Mouse (Mus musculus) adipocyte (in vitro differentiated cells): Measurements from ENCODE around the gene Ddx23.

ENCODE experiments used
- DNase-seq: peaks from one replicate; pipeline ENCODE4 v3.0.0-alpha.2; 2016; ENCODE audit warnings: low spot score

The Ddx23 gene

DNA sequence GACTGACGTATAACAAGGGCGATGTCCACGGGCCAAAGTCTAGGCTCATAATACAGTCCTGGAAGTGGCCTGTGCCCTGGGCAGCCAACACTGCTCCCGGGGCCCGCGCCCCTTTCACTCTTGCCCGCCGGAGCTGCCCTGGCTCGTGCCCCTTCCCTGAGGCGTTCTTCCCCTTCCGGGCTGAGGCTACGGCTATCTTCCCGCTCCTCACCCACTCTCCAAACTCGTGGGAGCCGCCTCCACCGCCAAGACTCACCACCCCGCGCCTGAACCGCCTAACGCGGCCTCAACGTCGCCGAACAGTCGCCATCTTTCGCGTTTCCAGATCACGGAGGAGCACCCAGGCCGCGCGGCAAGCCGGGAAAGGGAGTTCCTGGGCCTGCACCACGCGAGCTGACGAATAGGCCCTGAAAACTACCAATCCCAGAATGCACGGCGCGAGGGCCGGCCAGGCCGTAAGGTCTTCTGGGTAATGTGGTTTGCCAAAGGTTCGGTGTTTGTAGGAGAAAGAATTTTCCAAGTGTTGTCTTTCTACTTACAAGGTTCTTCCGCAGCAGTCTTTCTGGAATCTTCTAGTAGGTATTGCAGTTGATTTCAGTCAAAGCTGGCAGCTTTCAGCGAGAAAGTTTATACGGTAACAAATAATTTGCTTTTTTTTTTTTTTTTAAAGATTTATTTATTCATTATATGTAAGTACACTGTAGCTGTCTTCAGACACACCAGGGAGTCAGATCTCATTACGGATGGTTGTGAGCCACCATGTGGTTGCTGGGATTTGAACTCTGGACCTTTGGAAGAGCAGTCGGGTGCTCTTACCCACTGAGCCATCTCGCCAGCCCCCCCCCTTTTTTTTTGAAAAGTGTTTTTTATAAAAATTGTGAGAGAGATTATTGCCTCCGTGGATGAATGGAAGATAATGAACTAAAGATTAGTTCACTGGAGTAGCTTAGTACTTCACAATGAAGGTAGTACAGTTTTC is at the start of gene Ddx23:
Gene Ddx23, minus strand, starts transcription at position 328 of the 979 bp plus-strand sequence.
- DNase-seq, result peak; percentile 97

DNA sequence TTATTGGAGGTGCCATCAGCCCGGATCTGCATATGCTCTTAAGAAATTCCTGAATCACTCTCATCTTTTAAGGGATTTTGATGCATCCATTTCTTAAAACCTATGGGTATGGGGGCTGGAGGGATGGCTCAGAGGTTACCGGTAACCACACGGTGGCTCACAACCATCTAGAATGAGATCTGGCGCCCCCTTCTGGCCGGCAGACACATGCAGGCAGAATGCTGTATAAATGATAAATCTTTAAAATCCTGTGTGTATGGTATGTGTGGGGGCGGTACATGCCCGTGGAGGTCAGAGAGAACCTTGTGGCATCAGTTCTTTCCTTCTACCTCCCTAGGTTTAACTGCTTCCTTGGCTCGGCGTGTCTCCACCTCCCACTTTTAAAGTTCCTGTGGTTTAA is 47.7 kb upstream of the Ddx23 start:
- DNase-seq, result no peak

DNA sequence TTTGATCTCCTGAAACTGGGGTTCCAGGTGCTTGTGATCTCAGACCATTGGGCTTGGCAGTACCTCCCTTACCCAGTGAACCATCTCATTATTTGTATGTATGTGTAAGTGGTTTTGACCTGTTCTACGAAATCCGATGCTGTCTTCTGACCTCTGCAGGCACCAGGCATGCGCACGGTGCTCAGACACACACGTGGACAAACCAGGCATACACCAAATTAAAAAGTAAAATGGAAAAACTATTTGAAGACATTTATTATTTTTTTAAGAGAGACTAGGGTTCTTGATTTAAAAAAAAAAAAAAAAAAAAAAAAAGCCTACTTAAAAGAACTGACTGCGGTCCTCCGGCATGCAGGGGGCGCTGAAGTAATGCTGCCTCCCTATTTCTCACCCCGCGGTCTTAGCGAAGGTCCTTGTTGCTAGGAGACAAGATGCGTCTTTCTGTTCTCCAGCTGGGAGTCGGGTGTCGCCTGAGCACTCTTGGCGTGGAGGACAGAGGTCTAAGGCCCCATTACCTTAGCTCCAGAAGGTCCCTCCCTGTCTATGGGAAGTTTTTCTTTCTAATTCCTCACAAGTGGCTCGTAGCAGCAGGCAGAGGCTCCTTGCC is 45.2 kb upstream of the Ddx23 start, which contains the start of gene Ccdc65:
Gene Ccdc65, plus strand, starts transcription at position 442 of the 607 bp plus-strand sequence.
- peak; percentile 75 for DNase-seq

DNA sequence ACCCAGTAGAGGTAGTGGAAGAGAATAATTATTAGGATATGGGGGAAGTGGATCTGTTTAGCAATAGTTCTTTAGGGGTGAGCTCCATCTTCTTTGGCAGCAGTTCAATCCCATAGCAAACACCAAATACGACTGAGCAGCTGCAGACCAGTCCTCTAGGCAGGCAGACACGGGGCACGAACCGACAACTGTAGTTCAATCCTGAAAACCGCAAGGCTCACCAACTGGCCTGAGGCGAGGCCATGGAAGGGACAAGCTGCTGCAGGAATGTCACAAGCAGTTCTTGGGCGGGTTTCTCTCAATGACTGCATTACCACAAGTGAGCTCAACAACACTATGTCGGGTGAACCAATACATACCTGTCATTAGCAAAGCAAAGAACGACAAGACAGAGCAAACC is 41.6 kb upstream of the Ddx23 start:
- DNase-seq, result no peak

DNA sequence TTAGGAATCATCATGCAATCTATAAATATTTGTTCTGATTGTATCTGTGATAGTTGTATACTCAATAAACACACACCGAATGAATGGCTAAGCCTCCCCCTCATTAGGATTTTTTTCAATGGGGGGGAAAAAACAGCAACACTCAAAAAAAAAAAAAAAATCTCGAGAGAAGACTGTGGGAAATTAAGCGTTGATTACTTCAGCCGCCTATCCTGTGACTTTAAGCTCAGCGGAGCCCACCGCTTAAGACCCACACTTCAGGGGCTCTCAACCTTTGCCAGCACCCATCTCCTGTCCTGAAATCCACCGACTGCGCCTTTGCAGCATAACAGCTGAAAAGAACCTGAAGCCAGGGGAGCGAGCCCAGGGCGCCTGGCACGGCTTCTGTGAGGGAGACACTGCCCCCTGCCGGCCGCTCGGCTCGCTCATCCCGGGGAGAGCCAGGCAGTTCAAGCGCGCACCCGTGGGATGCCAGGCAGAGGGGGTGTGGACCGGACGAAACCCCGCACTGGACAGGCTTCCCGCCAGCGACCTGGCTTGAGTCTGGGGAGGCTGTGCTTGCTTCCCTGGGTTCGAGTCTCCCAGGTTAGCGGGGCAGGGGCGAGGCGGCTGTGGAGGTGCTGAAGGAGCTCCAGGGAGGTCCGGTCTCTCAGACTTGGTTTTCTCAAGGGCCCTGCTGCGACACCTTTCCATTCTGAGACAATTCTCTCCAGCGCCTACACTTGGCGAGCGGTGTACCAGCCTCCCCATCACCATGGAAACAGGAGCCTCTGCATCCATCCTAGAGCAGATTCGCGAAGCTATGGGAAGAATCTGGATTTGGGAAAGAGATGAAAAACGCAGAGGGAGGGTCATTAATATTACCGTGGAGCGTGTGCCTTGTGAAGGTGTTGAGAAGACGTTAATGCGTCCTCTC is 36.8 kb upstream of the Ddx23 start:
- peak; percentile 74 for DNase-seq

DNA sequence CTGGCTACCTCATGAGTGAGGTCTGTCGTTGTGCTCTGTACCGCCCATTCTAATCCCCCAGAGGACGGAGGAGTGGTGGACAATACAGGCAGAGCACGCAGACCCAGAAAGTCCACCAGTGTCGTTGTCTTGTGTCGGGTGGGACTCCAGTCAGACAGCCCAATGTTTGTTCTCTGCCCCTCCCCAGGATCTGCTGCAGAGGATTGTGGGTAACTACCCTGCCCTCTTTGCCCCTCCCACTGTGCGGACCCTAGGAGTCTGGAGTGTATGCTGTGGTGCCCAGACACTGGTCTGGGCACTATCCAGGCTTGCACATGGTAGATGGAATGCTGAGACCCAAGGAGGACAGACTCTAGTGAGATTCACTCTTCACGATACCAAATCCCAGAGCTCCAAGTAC is 33.5 kb upstream of the Ddx23 start:
- DNase-seq, result no peak

DNA sequence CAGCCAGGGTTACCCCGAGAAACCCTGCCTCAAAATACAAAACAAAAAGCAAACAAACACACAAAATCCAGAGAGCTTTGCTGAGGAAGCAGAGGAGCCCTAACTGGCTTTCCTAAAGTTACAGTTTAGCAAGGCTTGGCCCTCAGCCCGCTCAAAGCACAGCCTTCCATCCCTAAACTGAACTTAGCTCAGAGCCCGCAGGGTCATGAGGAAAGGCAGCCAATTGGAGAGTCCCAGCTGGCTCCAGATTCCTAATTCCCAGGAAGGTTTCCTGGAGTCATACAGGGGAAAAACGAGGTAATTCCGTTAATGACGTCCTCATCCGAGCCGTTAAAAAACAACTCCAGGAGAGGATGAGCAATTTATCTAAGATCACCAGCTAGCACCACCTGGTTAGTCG is 33.0 kb upstream of the Ddx23 start:
- peak; percentile 63 for DNase-seq

DNA sequence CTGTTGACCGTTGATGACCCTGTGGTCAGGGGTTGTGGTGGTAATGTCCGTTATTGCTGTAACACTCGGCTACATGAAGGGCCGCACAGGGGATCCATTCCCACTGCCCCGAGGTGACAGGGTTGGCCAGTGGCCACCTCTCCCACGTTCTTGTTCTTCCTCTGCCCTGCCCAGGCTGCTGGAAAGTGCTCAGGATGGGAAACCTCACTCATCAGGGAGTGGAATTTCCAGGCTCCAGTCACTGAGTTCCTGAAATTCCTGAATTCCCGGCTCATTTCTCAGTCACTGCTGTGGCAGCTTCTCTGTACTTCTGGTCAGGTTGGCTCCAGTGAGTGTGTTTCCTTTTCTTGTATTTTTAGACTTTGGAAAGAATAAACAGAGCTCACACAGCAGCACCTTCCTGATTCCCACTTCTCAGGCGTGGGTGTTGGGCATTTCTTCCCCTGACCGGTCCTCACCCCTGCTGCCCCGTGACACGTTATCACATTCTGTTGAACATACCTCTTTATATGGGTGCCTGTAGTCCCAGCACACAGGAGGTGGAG is 29.5 kb upstream of the Ddx23 start:
- no peak for DNase-seq

DNA sequence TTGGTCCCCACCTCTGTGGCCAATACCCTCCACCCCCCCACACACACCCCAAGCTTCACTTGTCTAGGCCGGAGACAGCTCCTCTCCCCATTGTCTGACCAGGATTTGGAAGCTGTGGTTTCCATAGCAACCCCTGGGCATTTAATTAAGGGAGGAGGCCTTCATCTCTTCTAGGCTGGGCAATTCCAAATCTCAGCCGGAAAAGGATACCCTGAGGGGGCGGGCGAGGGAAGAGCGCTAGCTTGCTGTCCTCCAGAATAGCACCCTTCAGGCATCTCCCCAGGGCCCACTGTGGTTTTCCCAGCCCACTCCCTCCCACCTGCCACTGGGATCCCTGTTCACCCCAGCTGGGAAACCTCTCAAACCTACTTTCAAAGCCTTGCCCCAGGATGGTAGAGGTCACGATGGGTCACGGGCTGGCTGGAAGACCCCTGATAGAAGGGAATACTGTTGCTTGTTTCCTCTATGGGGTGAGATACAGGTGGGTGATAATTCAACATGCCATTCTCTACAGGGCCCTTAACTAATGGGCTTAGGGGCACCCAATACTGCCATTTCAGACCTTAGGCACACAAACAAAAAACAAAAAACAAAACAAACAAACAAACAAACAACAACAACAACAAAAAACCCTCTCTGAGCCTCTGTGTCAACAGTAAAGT is 28.9 kb upstream of the Ddx23 start:
- no peak for DNase-seq

DNA sequence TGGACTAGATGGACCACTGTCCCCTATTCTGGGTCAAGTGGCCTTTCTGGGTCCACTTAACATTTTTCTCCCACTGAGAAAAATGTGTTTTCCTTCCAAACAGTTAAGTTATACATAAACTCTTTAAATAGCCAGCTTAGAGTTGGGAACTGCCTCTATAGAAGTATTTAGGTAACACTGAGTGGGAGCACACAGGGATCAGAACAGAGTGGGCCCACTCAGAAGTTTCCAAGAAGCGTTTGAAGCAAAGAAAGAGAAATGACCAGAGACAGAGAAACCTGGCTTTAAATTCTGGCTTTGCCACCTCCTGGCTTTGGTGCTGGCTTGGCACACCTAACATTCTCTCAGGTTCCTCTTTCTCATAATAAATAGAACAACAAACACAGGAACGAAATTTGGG is 27.0 kb upstream of the Ddx23 start:
- DNase-seq, result no peak

DNA sequence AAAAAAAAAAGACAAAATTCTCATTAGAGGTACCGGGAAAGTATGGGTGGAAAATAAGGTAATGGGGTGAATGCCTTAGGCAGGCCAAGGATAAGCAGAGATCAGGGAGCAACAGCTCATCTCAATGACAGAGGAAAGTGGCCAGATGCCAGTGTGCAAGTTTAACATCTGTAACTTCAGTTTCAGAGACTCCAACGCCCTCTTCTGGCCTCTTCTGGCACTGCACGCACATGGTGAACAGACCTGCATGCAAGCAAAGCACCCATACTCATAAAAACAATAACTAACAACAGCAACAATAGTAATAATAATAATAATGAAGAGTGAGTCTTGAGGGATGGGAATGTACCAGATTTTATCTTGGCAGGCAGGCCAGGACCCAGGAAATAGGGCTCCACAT is 23.2 kb upstream of the Ddx23 start:
- no peak for DNase-seq

DNA sequence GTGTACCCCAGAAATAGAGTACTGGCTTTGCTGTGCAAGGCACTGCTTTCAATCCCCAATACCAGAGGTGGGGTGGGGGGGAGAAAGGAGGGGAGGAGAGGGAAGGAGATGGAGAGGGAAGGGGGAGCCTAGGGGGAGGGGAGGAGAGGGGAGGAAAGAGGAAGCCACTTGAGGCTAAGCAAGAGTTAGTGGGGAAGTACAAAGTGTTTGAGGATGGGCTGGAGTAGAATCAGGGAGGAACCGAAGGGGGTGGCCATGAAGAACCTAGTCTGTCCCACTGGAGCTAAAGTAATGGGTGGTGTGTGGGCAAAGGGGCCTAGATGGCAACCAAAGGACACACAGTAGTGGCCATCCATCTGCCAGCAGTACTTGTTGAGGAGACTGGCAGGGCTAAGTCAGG is 21.1 kb upstream of the Ddx23 start:
- DNase-seq, result no peak

DNA sequence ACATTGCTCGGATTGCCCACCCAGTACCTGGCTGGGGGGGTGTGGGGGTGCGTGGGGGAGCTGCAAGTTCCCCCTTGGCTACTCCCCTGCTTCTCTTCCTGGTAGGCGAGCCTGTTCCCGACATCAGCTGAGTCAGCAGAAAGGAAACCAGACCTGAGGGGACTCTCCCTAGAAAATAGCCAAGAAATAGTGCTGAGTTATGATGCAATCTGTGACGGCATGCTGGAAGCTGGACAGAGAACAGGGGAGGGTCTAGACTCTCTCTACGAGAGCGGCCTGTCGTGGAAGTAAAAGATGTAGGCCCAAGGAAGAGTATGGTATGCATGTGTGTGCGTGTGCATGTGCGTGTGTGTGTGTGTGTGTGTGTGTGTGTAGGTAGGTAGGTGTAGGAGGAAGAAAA is 20.5 kb upstream of the Ddx23 start:
- peak; percentile 46 for DNase-seq

DNA sequence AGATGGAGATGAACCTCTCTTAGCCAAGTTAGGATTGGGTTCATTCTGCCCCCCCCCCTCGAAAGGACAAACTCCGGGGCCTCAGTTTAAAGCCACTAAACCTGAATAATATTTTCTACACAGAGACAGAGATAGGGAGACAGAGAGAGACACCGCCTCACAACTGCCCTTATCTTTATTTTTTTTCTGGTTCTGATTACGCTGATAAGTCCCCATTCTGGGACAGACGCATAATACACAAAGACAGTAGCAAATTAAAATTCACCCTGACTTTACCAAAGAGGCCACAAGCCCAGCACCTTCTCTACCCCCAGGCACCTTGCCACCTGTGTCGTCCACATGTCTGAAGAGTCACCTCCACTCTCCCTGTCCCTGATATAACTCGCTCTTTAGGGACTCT is 18.9 kb upstream of the Ddx23 start:
- DNase-seq, result no peak

DNA sequence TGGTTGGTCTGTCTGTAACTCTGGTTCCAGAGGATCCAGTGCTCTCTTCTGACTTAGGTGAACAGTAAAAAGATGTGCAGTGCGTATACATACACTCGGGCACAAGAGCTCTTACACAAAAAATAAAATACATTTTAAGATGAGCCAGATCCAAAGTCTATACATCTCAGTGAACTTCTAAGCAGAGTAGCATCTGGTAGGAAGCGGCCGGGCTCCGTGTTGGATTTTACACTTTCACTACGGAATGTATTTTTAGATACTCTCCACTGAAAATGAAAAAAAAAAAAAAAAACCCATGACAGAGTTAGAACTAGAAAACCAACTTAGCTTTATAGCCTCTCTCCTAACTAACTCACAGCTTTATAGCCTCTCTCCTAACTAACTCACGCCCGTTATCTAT is 18.0 kb upstream of the Ddx23 start:
- DNase-seq, result no peak

DNA sequence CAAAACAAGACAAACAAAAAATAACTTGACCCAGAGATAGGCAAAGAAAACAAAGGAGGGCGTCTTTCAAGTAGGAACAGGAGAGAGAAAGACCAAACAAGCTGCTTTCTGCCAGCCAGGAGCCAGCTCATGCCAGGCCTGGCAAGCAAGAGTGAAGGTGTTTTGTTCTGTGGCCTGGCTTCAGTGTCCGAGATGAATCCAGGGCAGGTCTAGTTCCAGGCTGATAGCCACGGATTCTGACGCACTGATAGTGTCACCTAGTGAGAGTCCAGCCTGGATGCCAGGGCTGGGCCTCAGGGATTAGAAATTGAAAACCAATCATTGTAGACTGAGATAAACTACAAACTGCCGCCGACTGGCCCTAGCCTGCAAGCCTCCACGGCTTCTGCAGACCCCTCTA is 15.3 kb upstream of the Ddx23 start:
- no peak for DNase-seq

DNA sequence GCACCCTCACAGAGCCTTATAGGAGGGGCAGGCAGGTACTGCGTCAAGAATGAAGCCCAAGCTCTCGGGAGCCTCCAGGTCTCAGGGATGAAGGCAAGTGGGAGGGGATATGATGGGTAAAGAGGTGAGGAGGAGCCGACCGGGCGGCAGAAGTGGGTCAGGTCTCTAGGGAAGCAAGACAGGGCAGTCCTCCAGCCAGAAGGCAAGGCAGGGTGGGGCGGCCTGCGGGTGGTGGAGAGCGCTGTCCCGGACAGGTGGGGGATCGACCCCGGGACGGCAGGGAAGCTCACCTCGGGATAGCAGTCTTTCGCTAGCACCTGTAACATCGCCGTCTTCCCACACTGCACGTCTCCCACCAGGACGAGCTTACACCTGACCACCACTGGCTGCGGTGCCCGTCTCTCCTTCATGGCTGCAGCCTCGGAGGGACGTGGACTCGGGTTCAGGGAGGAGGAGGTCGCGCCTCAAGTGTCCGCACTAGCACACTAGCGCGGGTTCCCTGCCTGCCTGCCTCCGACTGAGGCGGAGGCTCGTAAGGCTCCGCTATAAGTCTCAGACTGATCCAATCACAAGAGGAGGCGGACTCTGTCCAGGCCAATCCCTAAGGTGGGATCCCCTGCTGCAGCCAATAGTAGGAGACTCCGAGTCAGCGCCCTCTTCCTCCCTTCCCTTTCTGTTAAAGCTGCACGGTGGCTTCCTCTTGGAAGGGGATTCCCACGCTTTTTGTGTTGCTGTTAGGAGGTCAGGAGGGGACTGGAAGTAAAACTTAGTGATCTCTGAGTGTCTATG is 14.4 kb upstream of the Ddx23 start, which contains the start of gene Rnd1:
Gene Rnd1, minus strand, starts transcription at position 522 of the 789 bp plus-strand sequence.
- DNase-seq, result peak; percentile 69

DNA sequence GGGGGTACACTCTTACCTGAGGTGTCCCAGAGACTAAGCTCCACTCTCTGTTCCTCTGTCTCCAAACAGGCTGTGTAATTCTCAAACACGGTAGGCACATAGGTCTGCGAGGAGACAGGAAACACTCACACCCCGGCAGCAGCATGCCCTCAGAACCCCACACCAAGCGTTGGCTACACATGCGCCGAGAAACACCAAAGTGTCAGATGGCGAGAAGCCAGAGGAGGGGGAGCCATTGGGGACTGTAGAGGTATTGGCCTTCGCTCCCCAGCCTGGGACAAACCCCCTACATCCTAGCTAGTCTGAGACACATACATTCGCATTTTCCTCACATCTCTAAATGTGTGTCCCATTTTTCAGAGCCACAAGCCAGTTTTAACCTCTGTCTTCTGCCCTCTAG is 13.8 kb upstream of the Ddx23 start:
- DNase-seq, result no peak

DNA sequence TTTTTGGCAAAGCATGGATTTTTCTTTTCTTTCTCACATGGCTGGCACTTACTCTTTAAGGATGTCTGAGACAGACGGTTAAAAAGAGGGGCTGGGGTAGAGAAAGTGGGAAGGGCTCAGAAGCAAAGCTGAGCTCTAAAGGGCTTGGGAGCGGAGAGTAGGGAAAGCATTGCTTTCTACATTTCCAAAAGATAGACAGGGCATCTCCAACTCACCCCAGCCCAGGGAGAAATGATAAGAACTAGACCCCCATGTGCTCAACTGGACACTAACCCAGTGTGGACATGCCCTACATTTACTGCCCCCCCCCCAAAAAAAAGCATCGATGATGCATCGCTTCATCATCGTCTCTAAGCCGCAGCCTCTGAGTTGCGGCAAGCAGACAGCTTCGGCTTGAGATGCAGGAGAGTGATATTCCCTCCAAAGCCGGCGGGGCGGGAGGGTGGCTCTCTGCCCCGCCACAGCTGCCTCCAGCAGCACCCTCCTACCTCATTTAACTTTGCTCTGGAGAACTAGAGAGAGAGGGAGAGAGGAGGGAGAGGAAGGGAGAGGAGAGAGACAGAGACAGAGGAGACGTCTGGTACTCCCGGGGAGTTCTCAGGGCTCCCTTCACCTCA is 13.0 kb upstream of the Ddx23 start:
- no peak for DNase-seq

DNA sequence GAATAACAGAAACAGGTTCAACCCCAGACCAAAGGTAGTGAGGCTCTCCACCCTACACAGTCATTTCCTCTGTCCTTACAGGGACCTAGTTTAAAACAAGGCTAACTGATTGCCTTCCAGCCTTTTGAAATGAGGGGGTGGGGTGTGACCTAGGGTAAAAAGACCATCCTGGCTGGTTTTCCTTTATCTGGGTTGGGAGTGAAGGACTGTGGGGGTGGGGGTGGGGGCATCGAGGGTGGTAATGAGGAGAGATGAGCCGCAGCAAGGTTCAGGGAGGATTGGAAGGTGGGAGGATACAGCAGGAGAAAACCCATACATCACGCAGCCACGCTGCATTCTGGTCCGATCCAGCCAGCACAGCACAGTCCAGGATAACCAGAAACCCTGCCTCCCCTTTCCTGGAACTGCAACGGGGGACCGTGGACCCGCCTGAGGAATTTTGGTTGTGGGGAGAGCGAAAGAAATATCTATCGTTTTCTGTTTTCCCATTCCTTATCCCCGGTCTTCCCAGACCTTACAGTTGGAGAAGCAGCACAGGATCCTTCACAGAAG is 12.4 kb upstream of the Ddx23 start:
- DNase-seq, result no peak
